ENCODE assay signal across 10 mouse cellular contexts in the genomic region with DNA sequence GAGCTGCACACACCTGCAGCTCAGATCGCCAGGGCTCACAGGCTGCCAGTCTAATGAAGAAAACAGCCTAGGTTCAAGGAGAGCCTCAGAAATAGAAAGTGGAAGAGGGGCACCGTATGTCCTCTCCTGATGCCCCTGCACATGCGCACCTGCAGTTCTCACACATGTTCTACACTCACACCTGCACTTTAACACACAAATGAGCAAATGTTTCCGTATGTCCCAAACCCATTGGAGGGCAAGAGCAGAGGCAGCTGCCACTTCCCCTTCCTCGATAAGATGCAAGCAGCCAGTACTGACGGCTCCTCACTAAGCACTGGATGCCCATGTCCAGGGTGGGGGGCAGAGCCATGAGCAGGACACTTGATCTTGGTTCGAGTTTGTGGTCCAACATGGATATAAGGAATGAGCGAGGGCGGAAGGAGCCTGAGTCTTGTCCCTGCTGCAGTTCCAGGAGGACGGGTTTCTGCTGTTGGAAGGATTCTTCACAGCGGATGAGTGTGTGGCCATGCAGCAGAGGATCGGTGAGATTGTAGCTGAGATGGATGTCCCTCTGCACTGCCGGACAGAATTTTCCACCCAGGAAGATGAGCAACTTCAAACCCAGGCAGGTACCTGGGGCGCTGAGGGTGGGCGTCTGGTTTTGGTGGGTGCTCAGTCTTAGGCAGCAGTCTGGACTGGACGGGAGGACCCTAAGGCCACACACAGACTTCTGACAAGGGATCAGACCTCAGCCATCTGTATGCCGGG. TPM values are rescaled to one million over a fixed set of nuclear protein-coding genes. Genes with fewer than 3 reads are reported as not detected.
DNase-seq lines count a peak whose midpoint lies in the region; ATAC-seq and TF ChIP-seq lines count a peak whose summit lies in the region.
"Had no signal": no experiment of that assay in that cellular context is flagged by ENCODE, and none has a peak within 500 bp of the region (broad histone marks: within the 10 kb centered on the region; RNA-seq: fewer than 3 reads in every experiment).

No protein-coding gene starts in this region.

- H3K9ac ChIP-seq in liver, postnatal 0 days (replicated peaks): no peak overlapping the region
- H3K9ac ChIP-seq in forebrain, embryonic 16.5 days (replicated peaks; ENCODE audit: low read depth, low read length): no peak overlapping the region

- no peaks in the 10 kb centered on the region for H3K9me3 ChIP-seq in liver, postnatal 0 days (ENCODE audit: low read length)
- H3K9me3 ChIP-seq in megakaryocyte, embryonic 14.5 days: no peaks in the 10 kb centered on the region
- no peaks in the 10 kb centered on the region for H3K9me3 ChIP-seq in forebrain, embryonic 16.5 days (ENCODE audit: control insufficient read depth, low read length)

- 73% methylated on average over 17 of the region's 17 CpGs for WGBS in liver, postnatal 0 days (ENCODE audit: insufficient replicate concordance)
- 91% methylated on average over 17 of the region's 17 CpGs for WGBS in forebrain, embryonic 16.5 days

- H3K27me3 ChIP-seq in liver, postnatal 0 days (ENCODE audit: insufficient read depth, low read length): no peaks in the 10 kb centered on the region
- H3K27me3 ChIP-seq in megakaryocyte, embryonic 14.5 days (replicated peaks): no peaks in the 10 kb centered on the region
- no peaks in the 10 kb centered on the region for H3K27me3 ChIP-seq in forebrain, embryonic 16.5 days (replicated peaks; ENCODE audit: control insufficient read depth, insufficient read depth, low read length)

- no peak overlapping the region for H3K4me3 ChIP-seq in liver, postnatal 0 days (ENCODE audit: low read depth, low read length)
- H3K4me3 ChIP-seq in embryonic fibroblast, embryonic 13.5 days (ENCODE audit: insufficient read depth, low read length): no peak overlapping the region
- H3K4me3 ChIP-seq in megakaryocyte, embryonic 14.5 days (replicated peaks): peak overlapping the region; percentile 39
- no peak overlapping the region for H3K4me3 ChIP-seq in forebrain, embryonic 16.5 days (replicated peaks; ENCODE audit: low read length)

- no peak for TF ChIP-seq EP300 in liver, postnatal 0 days (IDR thresholded peaks at IDR 0.05; ENCODE audit: low read depth)

- no peak for TF ChIP-seq CTCF in liver, postnatal 0 days (IDR thresholded peaks at IDR 0.05; ENCODE audit: low read depth)
- no peak for TF ChIP-seq CTCF in embryonic fibroblast, embryonic 13.5 days (IDR thresholded peaks at IDR 0.05; ENCODE audit: borderline replicate concordance, insufficient read depth, low read length)

- H3K4me2 ChIP-seq in liver, postnatal 0 days (ENCODE audit: low read depth, low read length): no peak overlapping the region
- no peak overlapping the region for H3K4me2 ChIP-seq in forebrain, embryonic 16.5 days (ENCODE audit: low read length)

- peaks cover 44% of the 10 kb centered on the region for H3K4me1 ChIP-seq in liver, postnatal 0 days (ENCODE audit: insufficient read depth)
- H3K4me1 ChIP-seq in embryonic fibroblast, embryonic 13.5 days (ENCODE audit: control insufficient read depth, insufficient read depth, low read length): peaks cover 16% of the 10 kb centered on the region
- H3K4me1 ChIP-seq in megakaryocyte, embryonic 14.5 days: peaks cover 63% of the 10 kb centered on the region
- peaks cover 18% of the 10 kb centered on the region for H3K4me1 ChIP-seq in forebrain, embryonic 16.5 days (replicated peaks; ENCODE audit: control insufficient read depth, insufficient read depth, low read length)

- H3K27ac ChIP-seq in liver, postnatal 0 days (ENCODE audit: low read depth): peak overlapping the region; percentile 50; the same call in 1 of the 2 replicates
- H3K27ac ChIP-seq in embryonic fibroblast, embryonic 13.5 days (ENCODE audit: insufficient read depth, low read length): peak overlapping the region; percentile 63
- no peak overlapping the region for H3K27ac ChIP-seq in forebrain, embryonic 16.5 days (ENCODE audit: low read length)

- peaks cover 6% of the 10 kb centered on the region for H3K36me3 ChIP-seq in liver, postnatal 0 days (replicated peaks; ENCODE audit: insufficient read depth, low read length)
- peaks cover 38% of the 10 kb centered on the region for H3K36me3 ChIP-seq in megakaryocyte, embryonic 14.5 days (replicated peaks; ENCODE audit: low read length)
- no peaks in the 10 kb centered on the region; the same call in 1 of the 2 replicates for H3K36me3 ChIP-seq in forebrain, embryonic 16.5 days (ENCODE audit: control insufficient read depth, insufficient read depth)

- DNase-seq in heart, adult 11 months: peak; percentile 95
- no peak for DNase-seq in heart, adult 8-10 months (ENCODE audit: low spot score)
- DNase-seq in liver, postnatal 0 days: no peak
- no peak for DNase-seq in liver
- no peak for DNase-seq in adrenal gland, postnatal 36 days

- no peak for TF ChIP-seq POLR2A in embryonic fibroblast, embryonic 13.5 days (IDR thresholded peaks at IDR 0.05; ENCODE audit: low read depth, low read length)

- no peak for ATAC-seq in liver, postnatal 0 days
- ATAC-seq in forebrain, embryonic 16.5 days: no peak

RNA-seq across cellular contexts. Expression of gene Phyhd1, which starts 3.4 kb away (rescaled TPM):
- total RNA-seq in heart, adult 8-10 months (2022): 100 to 1,000 TPM in 3 of 4 experiments, 10 to 100 TPM in 1; 97.7 to 135 (median 112) TPM
- 19.3 and 23.2 TPM in 2 replicates for polyA plus RNA-seq in liver, postnatal 0 days (2015; fragmentation: Nextera tagmentation; extraction: Ambion mirVana)
- polyA plus RNA-seq in embryonic fibroblast, embryonic 13.5 days (2011; ENCODE audit: insufficient read length, low read depth, missing spikeins): 81.8 and 101 TPM in 2 replicates
- 6.7 and 11.3 TPM in 2 replicates for polyA plus RNA-seq in megakaryocyte, embryonic 14.5 days (2012; ENCODE audit: insufficient read depth, low replicate concordance)
- 10 to 100 TPM; 15.3 to 19.5 TPM for total RNA-seq in adrenal gland, postnatal 36 days (2021)
- 9.4 and 9.5 TPM in 2 replicates for polyA plus RNA-seq in forebrain, embryonic 16.5 days (2015; fragmentation: Nextera tagmentation; extraction: Ambion mirVana)

RNA-seq across cellular contexts. Expression of gene Gm28038, which starts 11.4 kb away (rescaled TPM):
- 1 to 10 TPM in 2 of 4 experiments, not detected in 2; 1.3 to 3.7 TPM for total RNA-seq in heart, adult 8-10 months (2022)
- not detected in 2 replicates for polyA plus RNA-seq in liver, postnatal 0 days (2015; fragmentation: Nextera tagmentation; extraction: Ambion mirVana)
- 37.7 and 57.8 TPM in 2 replicates for polyA plus RNA-seq in embryonic fibroblast, embryonic 13.5 days (2011; ENCODE audit: insufficient read length, low read depth, missing spikeins)
- not detected in 2 replicates for polyA plus RNA-seq in megakaryocyte, embryonic 14.5 days (2012; ENCODE audit: insufficient read depth, low replicate concordance)
- total RNA-seq in adrenal gland, postnatal 36 days (2021): not detected
- polyA plus RNA-seq in forebrain, embryonic 16.5 days (2015; fragmentation: Nextera tagmentation; extraction: Ambion mirVana): not detected in 2 replicates
- total RNA-seq: left cerebral cortex, adult 18-20 months had no signal
- polyA plus RNA-seq: spleen, adult 2 months had no signal

RNA-seq across cellular contexts. Expression of gene Dolk, which starts 16.7 kb away (rescaled TPM):
- 10 to 100 TPM; 20.8 to 25.2 (median 24.1) TPM for total RNA-seq in heart, adult 8-10 months (2022)
- polyA plus RNA-seq in liver, postnatal 0 days (2015; fragmentation: Nextera tagmentation; extraction: Ambion mirVana): 14.0 and 14.1 TPM in 2 replicates
- 20.0 and 20.7 TPM in 2 replicates for polyA plus RNA-seq in embryonic fibroblast, embryonic 13.5 days (2011; ENCODE audit: insufficient read length, low read depth, missing spikeins)
- polyA plus RNA-seq in megakaryocyte, embryonic 14.5 days (2012; ENCODE audit: insufficient read depth, low replicate concordance): 1.9 and 7.1 TPM in 2 replicates
- 10 to 100 TPM; 42.8 to 51.3 TPM for total RNA-seq in adrenal gland, postnatal 36 days (2021)
- 30.2 and 35.9 TPM in 2 replicates for polyA plus RNA-seq in forebrain, embryonic 16.5 days (2015; fragmentation: Nextera tagmentation; extraction: Ambion mirVana)

RNA-seq across cellular contexts. Expression of gene Nup188, which starts 16.8 kb away (rescaled TPM):
- 10 to 100 TPM; 15.3 to 19.8 (median 16.4) TPM for total RNA-seq in heart, adult 8-10 months (2022)
- polyA plus RNA-seq in liver, postnatal 0 days (2015; fragmentation: Nextera tagmentation; extraction: Ambion mirVana): 6.2 and 7.5 TPM in 2 replicates
- polyA plus RNA-seq in embryonic fibroblast, embryonic 13.5 days (2011; ENCODE audit: insufficient read length, low read depth, missing spikeins): 49.0 and 53.0 TPM in 2 replicates
- polyA plus RNA-seq in megakaryocyte, embryonic 14.5 days (2012; ENCODE audit: insufficient read depth, low replicate concordance): 72.2 and 120 TPM in 2 replicates
- 10 to 100 TPM; 33.9 to 35.9 TPM for total RNA-seq in adrenal gland, postnatal 36 days (2021)
- polyA plus RNA-seq in forebrain, embryonic 16.5 days (2015; fragmentation: Nextera tagmentation; extraction: Ambion mirVana): 25.3 and 26.2 TPM in 2 replicates

RNA-seq across cellular contexts. Expression of gene Gm28035, which starts 29.0 kb away (rescaled TPM):
- total RNA-seq in heart, adult 8-10 months (2022): 1 to 10 TPM; 1.8 to 6.1 (median 3.6) TPM
- 0.14 and 0.18 TPM in 2 replicates for polyA plus RNA-seq in liver, postnatal 0 days (2015; fragmentation: Nextera tagmentation; extraction: Ambion mirVana)
- polyA plus RNA-seq in embryonic fibroblast, embryonic 13.5 days (2011; ENCODE audit: insufficient read length, low read depth, missing spikeins): 2.3 and 5.8 TPM in 2 replicates
- polyA plus RNA-seq in megakaryocyte, embryonic 14.5 days (2012; ENCODE audit: insufficient read depth, low replicate concordance): 3.3 and 6.4 TPM in 2 replicates
- total RNA-seq in adrenal gland, postnatal 36 days (2021): 1 to 10 TPM; 1.3 to 2.1 TPM
- 0.46 and 0.58 TPM in 2 replicates for polyA plus RNA-seq in forebrain, embryonic 16.5 days (2015; fragmentation: Nextera tagmentation; extraction: Ambion mirVana)

Comparison
In these comparisons a context has a peak if more than half of its experiments do, and no peak if none do; other contexts are left out.
1. RNA of gene Gm28038, which starts 11.4 kb away (polyA plus RNA-seq): 37.7 to 57.8 TPM in embryonic fibroblast, embryonic 13.5 days; not detected in liver, postnatal 0 days, not detected in megakaryocyte, embryonic 14.5 days and not detected in forebrain, embryonic 16.5 days; every median in the first group is over 10 times any median in the second.